Comparison of ENCODE assay signal across 8 mouse cellular contexts in genomic region chr5:72204507-72204906, GRCm38 (mm10). TPM values are rescaled to one million over a fixed set of nuclear protein-coding genes. Genes with fewer than 3 reads are reported as not detected.
A peak's percentile ranks its signal among the peaks of the same experiment; 100 is the strongest.
DNase-seq lines count a peak whose midpoint lies in the region; ATAC-seq and TF ChIP-seq lines count a peak whose summit lies in the region.
"Had no signal": no experiment of that assay in that cellular context is flagged by ENCODE, and none has a peak within 500 bp of the region (broad histone marks: within the 10 kb centered on the region; RNA-seq: fewer than 3 reads in every experiment).

No protein-coding gene starts in this region.

- H3K9ac ChIP-seq in kidney, embryonic 16.5 days (replicated peaks; ENCODE audit: low read length), result no peak overlapping the region

- no peak for TF ChIP-seq CTCF in bone marrow macrophage, adult 2 months (IDR thresholded peaks at IDR 0.05; ENCODE audit: low read depth, low read length)

- H3K4me1 ChIP-seq in kidney, embryonic 16.5 days (ENCODE audit: insufficient read depth, low read length), result peaks cover 15% of the 10 kb centered on the region
- H3K4me1 ChIP-seq in bone marrow macrophage, adult 2 months (ENCODE audit: control insufficient read depth, insufficient read depth, low read length), result peaks cover 12% of the 10 kb centered on the region

- TF ChIP-seq POLR2A in bone marrow macrophage, adult 2 months (IDR thresholded peaks at IDR 0.05; ENCODE audit: borderline replicate concordance, low read depth, low read length), result no peak

- H3K36me3 ChIP-seq in kidney, embryonic 16.5 days (ENCODE audit: insufficient read depth, low read length), result no peaks in the 10 kb centered on the region

- intact Hi-C loops in left cerebral cortex, postnatal 10 days (cut with DNase I), result no loop called here

- WGBS in kidney, embryonic 16.5 days, result 69% methylated on average over 2 of the region's 2 CpGs

- H3K4me3 ChIP-seq in kidney, embryonic 16.5 days (ENCODE audit: low read length), result peak overlapping the region; percentile 63
- peak overlapping the region; percentile 67 for H3K4me3 ChIP-seq in bone marrow macrophage, adult 2 months (ENCODE audit: insufficient read depth, low read length)

- 0 out of 2 replicates have a peak overlapping the region, but pooled peaks have one; percentile 29 for H3K27ac ChIP-seq in kidney, embryonic 16.5 days (ENCODE audit: low read length)
- no peak overlapping the region for H3K27ac ChIP-seq in bone marrow macrophage, adult 2 months (ENCODE audit: insufficient read depth, low read depth, low read length)

- ATAC-seq in kidney, embryonic 16.5 days (ENCODE audit: low FRiP score, low TSS enrichment), result no peak
- peak; percentile 62 for ATAC-seq in inflammation-experienced regulatory T-cells, adult 6 months

- H3K27me3 ChIP-seq in kidney, embryonic 16.5 days (ENCODE audit: insufficient read depth, low read length), result no peaks in the 10 kb centered on the region

- DNase-seq in kidney, adult 8-10 months, result no peak
- peak; percentile 50 for DNase-seq in naive thymus-derived CD4-positive, alpha-beta T cell, adult 2 months (ENCODE audit: low read depth)
- no peak for DNase-seq in spleen, adult 18-20 months
- DNase-seq in left cerebral cortex, postnatal 10 days (ENCODE audit: extremely low spot score in 1 of 2, low spot score in 2 of 2), result no peak
- DNase-seq: cerebellum, adult 11-12 months had no signal

- H3K9me3 ChIP-seq in kidney, embryonic 16.5 days (ENCODE audit: low read length), result no peaks in the 10 kb centered on the region

- peak overlapping the region; percentile 78 for H3K4me2 ChIP-seq in kidney, embryonic 16.5 days (replicated peaks; ENCODE audit: low read depth, low read length)

RNA-seq across cellular contexts. Expression of gene Commd8, which starts 36.5 kb away (rescaled TPM):
- polyA plus RNA-seq in kidney, embryonic 16.5 days (2015; fragmentation: Nextera tagmentation; extraction: Ambion mirVana), result 138 and 144 TPM in 2 replicates
- polyA plus RNA-seq in bone marrow macrophage, adult 2 months (2012; ENCODE audit: insufficient read depth, insufficient read length, missing spikeins), result 177 and 192 TPM in 2 replicates
- polyA plus RNA-seq in inflammation-experienced regulatory T-cells, adult 6 months (2017; shearing (Covaris generic)), result 100 to 1,000 TPM; 199 to 211 (median 208) TPM
- 10 to 100 TPM; 80.2 to 83.3 TPM for total RNA-seq in left cerebral cortex, postnatal 10 days (2021)
